Mouse (Mus musculus): ENCODE results near the gene Gne.

Gene Gne

DNA sequence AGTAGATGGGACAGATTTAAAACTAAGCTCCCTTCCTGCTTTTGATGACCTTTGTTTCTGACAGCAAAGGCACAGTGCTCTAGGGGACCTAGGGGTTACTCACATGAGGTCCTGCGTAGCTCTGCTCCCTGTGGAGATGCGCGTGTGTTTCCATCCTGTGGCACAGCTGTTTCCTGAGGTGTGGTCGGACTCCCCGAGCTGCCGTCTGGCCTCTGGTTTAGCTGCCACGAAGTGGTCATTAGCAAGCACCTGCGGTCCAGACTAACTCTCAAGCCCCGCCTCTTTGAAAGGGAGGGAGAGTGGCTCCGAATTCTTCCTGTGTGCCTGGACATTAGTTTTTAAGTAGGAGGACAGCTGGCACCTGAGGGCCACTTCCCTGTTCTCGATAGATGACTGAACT, at the start of gene Gne:
TSS of gene Gne (minus strand) at position 233 of the 400 bp plus-strand sequence.
- no peak for DNase-seq

DNA sequence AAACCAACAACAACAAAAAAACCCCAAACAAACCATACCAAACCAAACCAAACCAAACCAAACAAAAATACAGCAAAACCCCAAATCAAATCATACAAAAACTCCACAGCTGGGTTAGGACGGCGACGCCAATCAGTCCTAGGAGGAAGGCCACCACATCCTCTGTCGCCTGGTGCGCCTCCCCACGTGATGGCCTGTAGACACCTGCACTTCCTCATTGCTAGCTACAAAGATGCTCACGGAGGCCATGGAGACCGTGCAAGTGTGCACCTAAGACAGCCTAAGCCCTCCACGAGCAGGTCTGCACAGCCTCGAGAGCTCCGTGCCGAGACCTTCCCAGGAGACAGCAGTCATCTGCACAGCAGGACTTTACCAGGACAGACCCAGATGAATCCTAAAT, 42.8 kb upstream of the Gne start:
- no peak for DNase-seq

DNA sequence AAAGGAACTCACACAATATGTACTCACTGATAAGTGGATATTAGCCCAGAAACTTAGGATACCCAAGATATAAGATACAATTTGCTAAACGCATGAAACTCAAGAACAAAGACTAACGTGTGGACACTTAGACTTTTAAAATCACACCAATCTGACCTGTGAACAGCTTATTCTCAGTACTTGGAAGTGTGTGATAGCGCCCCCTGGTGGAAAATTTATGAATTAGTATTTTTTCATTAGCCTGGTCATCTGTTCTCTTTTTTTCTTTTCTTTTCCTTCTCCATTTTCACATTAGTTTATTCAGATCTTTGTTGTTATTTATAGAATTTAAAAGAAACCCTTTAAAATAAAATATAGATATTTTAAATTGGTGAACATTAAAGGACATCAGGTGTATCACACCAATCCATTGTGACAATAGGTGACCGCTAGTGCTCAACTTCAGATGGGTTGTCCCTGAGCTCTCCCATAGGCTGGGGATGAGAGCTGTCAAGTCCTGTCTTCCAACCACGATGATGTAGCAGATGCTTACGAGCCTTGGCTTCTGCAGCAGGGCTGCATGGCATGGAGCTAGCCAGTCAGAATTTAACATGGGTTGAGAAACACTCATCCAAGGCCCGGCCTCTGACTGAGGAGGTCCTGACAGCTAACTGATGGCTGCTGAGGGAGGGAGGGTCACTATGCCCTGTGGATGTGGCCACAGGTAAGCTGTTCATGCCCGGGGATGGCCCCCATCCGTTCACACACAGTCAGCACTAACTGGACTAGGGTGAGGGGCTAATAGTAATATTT, 35.6 kb upstream of the Gne start:
- no peak for DNase-seq

DNA sequence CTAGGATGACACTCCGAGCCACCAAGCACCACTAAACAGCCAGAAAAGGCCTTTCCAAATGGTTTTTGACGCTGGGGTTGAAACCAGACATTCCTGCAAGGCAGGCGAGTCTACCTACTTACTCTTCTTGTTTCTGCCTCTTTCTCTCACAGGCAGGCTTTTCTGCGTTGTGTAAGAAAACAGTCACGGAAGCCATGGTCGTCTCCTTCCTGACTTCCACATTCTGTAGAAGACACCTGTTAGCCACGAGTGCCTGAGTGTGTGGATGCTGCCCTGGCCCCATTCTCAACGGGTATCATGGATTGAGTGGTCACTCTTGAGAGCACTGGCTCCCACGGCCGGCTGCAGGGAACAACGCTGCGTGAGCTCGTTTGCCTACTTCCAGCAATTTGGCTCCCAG, 31.1 kb upstream of the Gne start:
- DNase-seq = no peak

DNA sequence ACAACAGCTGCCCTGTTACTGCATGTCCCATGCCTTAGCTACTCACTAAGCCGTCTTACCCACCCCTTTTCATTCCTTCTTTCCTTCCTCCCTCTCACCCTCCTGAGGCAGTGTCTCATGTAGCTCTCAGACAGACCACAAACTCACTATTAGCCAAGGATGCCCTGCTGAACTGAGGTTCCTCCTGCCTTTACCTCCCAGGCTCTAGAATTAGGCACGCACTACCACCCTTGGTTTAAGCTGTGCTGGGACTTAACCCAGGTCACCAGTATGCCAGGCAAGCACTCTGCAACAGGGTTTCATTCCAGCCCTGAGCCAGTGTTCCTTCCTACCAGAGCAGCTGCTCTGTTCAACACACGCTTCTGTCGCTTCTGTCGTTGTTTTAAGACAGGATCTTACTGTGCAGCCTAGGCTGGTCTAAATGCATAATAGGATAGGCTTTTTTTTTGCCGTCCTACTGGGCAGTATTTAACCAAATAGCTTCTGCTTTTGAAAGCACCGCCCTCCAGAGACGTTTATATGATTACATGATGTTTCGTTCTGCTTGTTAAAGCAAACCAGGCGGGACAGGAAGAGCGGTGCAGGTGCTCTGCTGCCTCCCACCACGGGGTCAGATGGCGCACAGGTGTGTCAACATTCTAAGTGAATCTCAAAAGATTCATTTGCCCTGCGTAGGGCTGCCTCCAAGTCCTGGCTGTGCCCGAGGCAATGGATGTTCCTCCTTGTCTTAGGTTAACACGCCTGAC, 29.6 kb upstream of the Gne start:
- DNase-seq = no peak

DNA sequence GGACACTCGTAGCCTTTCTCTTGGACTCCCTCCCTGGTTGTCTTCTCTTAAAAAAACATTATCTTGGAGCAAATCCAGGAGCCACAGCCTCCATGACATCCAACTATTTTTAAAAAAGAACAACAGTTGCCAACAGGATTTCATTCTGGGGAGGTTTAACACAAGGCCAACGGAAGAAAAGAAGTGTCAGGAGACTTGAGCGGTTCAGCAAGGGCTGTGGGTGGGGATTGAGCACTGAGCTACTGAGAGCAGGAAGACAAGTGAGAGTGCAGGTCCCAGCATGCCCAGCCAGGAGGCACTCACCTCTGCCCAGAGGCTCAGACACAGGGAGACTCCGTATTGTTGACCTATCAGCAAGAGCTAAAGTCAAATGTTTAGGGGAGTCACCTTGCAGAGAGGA, 28.8 kb upstream of the Gne start:
- no peak for DNase-seq

DNA sequence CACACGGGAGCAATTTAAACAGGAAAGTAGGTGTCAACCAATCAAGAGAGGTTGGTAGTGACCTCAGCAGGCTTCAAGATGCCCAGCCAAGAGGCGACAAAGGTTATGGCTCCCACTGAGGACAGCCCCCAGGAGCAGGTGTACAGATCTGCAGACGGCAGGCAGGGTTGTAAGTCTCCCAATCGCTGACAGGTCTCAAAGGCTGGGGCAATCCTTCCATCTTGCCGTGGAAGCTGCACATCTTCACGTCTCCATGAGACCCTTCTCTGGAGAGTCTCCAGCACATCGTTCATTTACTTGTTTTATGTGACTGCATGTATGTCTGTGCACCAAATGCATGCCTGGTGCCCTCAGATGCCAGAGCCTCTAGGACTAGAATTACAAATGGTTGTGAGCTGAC, 26.8 kb upstream of the Gne start:
- no peak for DNase-seq

DNA sequence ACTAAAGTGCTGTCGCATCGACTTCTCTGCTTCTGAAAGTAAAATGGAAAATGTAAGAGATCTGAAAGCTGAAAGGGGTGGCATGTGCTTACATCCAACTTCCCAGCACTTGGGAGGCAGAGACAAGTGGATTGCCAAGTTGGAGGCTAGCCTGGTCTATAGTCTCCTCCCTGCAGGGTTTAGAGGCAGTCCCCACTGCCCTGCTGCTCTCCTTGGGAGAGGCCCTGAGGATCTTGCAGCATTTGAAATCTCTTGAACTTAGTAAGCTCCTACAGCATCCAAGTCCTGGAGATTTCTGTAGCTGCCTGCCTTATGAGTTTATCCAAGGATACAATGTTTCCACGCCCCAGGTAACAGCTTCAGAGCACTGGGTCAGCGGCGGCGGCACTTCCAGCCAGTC, 24.3 kb upstream of the Gne start:
- DNase-seq = no peak

DNA sequence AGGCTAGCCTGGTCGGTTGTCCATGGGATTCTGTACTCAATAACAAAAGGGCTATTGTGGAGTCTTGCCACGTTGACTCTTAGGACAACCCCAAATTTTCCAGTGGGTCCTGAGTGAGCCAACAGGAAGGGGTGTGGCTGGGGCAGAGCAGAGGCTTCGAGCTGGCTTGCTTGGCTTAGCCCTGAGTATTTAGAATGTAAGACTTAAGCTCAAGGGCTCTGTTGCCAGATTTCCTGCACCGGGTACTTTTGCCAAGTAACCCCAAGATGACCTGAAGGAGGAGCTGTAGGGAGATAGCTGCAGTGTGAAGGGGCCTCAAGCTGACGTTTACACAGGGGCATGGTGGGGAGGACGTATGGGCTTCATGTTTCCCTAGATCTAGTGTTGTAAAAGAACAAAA, 23.4 kb upstream of the Gne start:
- DNase-seq = no peak

DNA sequence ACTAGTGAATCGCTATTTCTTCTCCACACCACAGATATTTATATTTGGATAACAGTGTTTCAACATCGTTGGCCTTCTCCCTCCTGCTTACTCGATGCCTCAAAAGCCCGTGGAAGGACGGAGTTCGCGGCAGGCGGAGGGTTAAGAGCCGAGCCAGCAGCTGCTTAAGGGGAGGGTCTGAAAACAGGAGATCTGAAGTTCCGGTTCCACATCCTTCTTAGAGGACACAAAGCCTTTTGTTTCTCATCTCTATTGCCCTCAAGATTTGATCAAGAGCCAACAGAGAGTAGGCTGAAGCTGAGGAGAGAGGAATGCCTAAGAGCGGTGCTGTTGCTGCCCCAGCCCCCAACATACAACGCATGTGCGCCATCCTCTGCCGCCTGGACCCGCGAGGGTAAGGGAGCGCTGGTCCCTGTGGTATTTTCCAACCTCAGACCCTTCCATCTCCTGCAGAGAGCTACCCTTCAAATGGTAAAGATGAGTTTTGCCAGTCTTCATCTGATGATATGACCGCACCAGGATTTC, 22.4 kb upstream of the Gne start:
- no peak for DNase-seq

DNA sequence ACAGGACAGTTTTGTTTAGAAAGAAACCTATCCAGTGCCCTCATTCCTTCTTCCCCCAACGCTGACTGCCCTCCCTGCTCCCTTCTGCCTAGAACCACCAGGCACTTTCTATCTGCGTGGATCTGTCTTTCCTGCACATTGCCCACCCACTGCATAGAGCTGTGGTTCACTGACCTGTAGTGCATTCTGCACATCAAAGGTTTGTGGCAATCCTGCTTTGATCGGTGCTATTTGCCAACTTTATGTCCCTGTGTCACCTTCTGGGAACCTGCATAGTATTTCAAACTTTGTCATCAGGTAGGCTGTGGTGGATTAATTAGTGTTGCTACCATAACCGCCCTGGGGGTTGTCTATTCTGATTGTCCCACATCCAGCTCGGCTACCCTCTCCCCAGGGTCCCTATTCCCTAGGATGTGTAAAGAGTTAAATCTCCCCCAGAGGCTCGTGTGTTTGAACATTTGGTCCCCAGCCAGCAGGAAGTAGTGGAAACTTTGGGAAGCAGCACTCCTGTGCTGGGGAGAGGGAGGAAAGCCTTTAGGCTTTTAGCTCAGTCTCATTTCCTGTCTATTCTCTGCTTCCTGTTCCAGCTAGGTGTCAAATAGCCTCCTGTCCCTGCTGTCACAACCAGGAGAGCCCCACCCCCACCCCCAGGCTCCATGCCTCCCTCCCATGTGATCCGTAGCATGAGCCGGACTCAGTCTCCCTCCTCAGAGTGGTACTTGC, 20.4 kb upstream of the Gne start:
- no peak for DNase-seq

DNA sequence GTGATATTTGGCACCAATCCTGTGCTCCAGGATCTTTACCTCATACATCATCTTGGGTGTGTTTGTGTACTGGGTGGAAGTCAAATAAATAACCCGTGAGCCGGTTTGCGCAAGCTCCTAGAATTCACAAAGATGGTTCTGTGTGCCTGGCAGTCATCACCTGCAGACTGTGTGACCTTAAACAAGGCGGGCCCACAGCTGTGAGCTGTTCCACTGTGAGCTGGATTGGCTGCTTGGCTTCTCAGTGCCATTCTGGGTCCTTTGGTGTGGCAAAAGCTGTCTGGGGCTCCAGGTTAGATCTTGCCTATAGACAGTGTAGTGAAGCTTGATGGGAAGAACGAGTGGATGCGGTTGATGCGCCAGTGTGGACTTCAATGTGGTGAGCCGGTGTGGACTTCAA, 19.6 kb upstream of the Gne start:
- DNase-seq = no peak

DNA sequence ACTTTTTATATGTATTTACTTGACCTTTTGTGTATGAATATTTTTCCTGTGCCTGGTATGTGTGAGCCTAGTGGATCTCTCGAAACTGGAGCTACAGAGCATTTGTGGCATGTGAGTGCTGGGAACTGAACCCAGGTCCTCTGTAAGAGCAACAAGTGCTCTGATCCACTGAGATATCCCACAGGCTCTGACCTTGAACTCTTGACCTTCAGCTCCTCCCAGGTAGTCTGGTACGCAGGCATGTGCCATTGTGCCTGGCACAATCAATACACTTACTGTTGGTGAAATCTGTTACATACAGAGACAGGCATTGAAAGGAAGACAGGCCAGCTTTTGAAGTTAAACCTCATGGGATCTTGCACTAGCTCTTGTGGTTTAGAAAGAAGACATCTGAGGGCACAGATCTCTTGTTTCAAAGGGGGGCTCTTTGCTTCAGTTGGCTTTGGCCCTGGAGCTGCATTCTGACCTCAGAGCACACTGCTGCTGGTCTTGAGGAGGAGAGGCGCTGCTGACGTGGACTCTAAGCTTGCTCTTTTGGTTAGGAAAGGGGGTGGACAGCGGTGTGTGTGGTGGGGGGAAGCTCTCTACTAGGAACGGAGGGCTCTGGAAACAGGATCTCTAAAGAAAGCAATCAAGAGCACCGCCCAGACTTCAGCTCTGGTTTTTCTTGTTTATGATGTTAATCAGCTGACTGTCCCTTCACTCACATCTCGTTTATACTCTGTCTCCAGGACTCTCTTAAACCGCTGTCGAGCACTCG, 13.8 kb upstream of the Gne start:
- DNase-seq = no peak

DNA sequence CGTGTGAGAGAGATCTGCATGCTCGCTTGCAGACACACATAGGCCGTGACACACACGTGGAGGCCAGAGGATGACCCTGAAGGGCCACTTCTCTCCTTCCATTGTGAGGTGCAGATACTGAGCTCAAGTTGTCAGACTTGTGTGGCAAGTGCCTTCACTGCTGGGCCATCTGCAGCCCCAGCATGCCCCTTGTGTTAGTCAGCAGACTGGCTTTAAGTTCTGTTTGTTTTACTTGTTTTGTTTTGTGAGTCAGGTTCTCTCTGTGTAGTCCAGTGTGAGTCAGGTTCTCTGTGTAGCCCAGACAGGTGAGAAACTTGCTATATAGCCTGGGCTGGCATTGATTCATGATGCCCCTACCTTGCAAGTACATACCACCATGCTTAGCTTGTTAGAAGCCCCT, 10.5 kb upstream of the Gne start:
- no peak for DNase-seq

DNA sequence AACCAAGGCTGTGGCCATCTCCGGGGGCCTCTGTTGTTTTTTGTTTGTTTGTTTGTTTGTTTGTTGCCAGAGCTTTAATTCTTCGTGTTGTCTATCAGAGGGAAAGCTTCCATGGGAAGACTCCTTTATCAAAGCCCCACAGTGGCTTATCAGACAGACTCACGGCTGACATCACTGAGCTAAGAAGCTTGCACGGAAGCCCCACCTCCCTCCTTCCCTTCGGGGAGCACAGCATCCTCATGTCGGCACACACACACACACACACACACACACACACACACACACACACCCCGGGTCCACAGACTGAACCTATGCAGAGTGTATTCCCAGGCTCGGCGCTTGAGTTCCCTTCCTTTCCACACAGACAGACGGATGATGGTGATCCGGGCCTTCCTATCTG, 8.4 kb upstream of the Gne start:
- no peak for DNase-seq

DNA sequence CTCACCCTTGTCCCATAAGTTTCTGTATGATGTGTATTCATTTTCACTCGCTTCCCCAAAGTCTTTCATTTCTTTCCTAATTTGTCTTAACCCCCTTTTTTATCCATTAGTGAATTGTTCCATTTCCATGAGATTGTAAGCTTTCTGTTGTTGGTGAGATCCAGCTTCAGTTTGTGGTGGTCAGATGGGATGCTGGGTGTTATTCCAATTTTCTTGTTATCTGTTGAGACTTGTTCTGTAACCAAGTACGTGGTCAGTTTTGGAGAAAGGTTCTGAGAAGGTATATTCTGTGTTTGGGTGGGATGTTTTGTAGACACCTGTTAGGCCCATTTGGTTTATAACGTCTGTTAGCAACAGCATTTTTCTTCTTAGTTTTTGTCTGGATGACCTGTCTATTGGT, 1.6 kb upstream of the Gne start:
- DNase-seq = no peak

DNA sequence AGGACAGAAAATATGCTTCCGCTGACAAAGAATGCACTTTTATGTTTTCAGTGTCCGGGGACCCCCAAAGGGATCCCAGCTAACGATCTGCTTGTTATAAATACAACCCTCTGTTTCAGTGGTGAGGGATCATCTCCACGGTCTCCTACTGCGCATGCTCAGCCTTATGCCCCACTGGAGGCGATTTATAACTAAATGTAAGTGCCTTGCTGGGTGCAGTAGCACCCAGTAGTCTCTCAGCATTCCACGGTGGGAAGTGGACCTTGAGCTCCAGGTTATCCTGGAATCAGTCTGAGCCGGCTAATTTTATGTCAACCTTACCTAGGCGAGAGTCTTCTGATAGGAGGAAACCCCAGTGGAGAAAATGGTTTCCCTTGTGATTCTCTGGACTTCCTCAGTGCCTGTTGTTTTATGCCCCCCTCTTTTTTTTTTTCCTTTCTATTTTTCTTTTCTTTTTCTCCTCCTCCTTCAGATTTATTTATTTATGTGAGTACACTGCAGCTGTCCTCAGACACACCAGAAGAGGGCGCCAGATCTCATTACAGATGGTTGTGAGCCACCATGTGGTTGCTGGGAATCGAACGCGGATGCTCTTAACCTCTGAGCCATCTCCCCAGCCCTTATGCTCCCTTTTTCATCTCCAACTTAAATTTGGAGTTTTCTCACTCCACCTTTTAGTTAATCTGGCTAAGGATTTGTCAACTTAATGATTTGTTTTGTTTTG, 787 bp upstream of the Gne start:
- DNase-seq = no peak

DNA sequence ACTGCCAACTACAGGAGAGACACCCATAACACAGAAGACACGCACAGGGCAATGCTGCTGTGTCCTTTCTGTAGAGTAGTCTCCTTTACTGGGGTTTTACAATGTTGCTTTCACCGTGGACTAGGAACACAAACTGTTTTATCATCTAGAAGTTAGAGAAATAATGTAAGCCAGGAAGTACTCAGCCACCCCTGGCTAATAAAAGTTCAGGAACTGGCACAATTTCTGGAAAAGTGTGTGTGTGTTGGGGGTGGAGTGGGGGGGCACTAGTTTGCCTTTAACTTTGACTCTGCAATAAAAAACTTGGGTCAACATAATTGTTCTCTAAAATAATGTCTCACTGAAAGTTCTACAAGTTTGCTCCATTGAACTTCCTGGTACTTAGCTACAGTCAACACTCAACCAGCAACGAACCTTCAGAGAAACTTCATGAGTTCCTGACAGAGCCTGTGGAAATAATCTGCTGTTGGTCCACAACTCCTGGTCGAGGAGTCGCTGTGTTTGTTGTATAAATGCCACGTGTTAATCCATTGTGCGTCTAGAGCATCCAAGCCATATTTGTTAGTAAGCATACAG, 5.5 kb downstream of the Gne start:
- no peak for DNase-seq

DNA sequence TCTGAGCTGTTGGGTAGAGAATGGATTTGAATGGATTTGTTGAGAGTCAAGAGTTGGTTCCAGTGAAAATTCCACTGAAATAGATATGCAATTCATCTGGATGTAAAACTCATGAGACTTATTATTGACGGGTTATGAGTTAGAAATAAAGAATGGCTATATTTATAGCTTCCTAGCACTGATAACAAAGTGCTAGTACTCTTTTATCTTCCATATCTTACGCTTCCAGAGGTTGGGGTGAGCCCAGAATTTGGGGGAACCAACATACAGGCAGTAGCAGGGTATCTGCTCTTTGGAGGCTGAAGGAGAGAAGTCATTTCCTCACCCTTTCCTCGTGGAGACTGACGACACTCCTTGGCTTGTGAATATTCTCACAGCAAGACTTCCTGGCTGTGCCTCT, 9.6 kb downstream of the Gne start:
- DNase-seq = no peak

DNA sequence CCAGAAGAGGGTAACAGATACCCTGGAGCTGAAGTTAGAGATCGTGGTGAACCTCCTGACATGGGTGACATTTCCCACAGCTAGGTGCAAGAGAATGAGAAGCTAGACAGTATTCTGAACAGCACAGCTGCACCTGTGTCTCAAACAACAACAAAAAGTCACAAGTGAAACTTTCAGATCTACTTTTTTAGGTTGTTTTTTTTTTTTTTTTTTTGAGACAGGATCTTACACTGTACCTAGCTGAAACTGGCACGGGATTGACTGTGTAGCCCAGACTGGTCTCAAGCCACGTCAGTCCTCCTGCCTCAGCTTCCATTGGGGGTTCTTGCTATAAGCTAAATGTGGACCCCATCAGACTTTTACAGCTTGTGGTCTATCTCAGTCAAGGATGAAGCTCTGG, 10.2 kb downstream of the Gne start:
- DNase-seq = no peak

DNA sequence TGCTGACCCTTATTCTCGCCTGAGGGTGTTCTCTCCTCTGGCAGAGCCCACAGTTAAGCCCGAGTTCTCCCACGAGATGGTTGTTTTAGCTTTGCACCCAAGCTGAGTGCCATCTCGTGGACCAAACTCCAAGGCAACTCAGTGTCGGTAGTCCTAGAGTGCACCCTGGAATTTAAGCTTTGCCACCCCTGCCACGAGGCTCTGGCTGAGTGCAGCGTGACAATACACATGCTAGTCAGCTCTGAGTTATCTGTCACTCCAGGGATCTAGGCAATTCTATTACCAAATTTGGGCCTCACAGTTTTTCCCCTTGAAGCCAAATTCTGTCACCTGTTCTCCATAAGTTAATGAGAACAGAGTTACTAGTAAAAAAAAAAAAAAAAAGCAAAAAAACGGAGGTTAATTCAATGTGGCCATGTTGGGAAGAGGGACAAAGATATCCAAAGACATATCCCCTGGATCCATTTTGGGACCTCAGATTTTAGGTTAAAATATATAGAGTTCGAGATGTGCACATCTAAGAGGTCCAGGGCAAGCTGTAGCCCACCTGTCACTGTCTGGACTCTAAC, 11.0 kb downstream of the Gne start:
- DNase-seq = no peak
